Mouse (Mus musculus) hindbrain, embryonic 13.5 days (tissue): ENCODE measurements at regions not wholly inside any gene's neighbourhood (a gene's known extent, or its start where the extent isn't known, plus 50 kb on each side); places are given as distances from the start of the nearest gene placed in this dataset.

Experiments used
- ATAC-seq: fragments of 200-750 bp; cut with Nextera tagmentation; 2 replicates; pipeline ENCODE4 v1.8.0; 2017; ENCODE audit warnings: moderate TSS enrichment; ENCODE audit not compliant: low FRiP score
- H3K27ac ChIP-seq: fragments of 300-500 bp; sonication (generic); 2 replicates; pipeline ENCODE4 v1.5.1; 2015; ENCODE audit warnings: inconsistent platforms, mild to moderate bottlenecking, moderate library complexity
- H3K27me3 ChIP-seq: fragments of 300-500 bp; sonication (generic); 2 replicates; pipeline ENCODE4 v1.6.1; 2015; ENCODE audit warnings: mild to moderate bottlenecking, inconsistent platforms
- H3K36me3 ChIP-seq: fragments of 300-500 bp; sonication (generic); 2 replicates; pipeline ENCODE4 v1.6.1; 2015; ENCODE audit warnings: mild to moderate bottlenecking, inconsistent platforms
- H3K4me1 ChIP-seq: fragments of 300-500 bp; sonication (generic); replicated peaks from 2 replicates; pipeline ENCODE4 v1.6.1; 2015; ENCODE audit warnings: inconsistent platforms
- H3K4me2 ChIP-seq: fragments of 300-500 bp; sonication (generic); 2 replicates; pipeline ENCODE4 v1.6.1; 2015; ENCODE audit warnings: inconsistent platforms, mild to moderate bottlenecking, moderate library complexity
- H3K4me3 ChIP-seq: fragments of 300-500 bp; sonication (generic); 2 replicates; pipeline ENCODE4 v1.5.1; 2015; ENCODE audit warnings: mild to moderate bottlenecking, inconsistent platforms
- H3K9ac ChIP-seq: fragments of 300-500 bp; sonication (generic); 2 replicates; pipeline ENCODE4 v1.6.1; 2015; ENCODE audit warnings: mild to moderate bottlenecking, inconsistent platforms
- H3K9me3 ChIP-seq: fragments of 300-500 bp; sonication (generic); 2 replicates; pipeline ENCODE4 v1.6.1; 2016; ENCODE audit warnings: inconsistent platforms
- WGBS: fragments of 180-500 bp; shearing (Covaris S2); methylation state at CpG from one replicate; pipeline ENCODE4 v1.1.7; 2015; 5-methylcytosine and 5-hydroxymethylcytosine counted together

GRCm38 (mm10) chr2:33979276-33979675 lies 91.5 kb upstream of the Mvb12b start:
- Histone ChIP-seq H3K36me3 (no peaks in the 10 kb centered on the region), H3K9ac (no peak overlapping the region)
- no peak for ATAC-seq

GRCm38 (mm10) chr2:33978550-33978949 lies 90.8 kb upstream of the Mvb12b start:
- no peak overlapping the region for H3K9ac ChIP-seq
- no peak for ATAC-seq
- no peak overlapping the region for H3K4me3 ChIP-seq
- H3K4me1 ChIP-seq: peaks cover 45% of the 10 kb centered on the region
- H3K4me2 ChIP-seq: no peak overlapping the region
- H3K36me3 ChIP-seq: no peaks in the 10 kb centered on the region
- 91% methylated on average over 4 of the region's 4 CpGs for WGBS
- 0 out of 2 replicates have a peak, but pooled peaks cover 4% of the 10 kb centered on the region for H3K27me3 ChIP-seq
- no peaks in the 10 kb centered on the region for H3K9me3 ChIP-seq
- H3K27ac ChIP-seq: no peak overlapping the region

More at GRCm38 (mm10) chr2:33979276-33979675, 91.5 kb upstream of the Mvb12b start:
- Histone ChIP-seq H3K4me2 (no peak overlapping the region), H3K27me3 (0 out of 2 replicates have a peak, but pooled peaks cover 4% of the 10 kb centered on the region), H3K4me3 (no peak overlapping the region), H3K27ac (no peak overlapping the region), H3K4me1 (peaks cover 43% of the 10 kb centered on the region), H3K9me3 (no peaks in the 10 kb centered on the region)

- Histone ChIP-seq H3K4me1 (peaks cover 42% of the 10 kb centered on the region), H3K9ac (no peak overlapping the region), H3K4me3 (no peak overlapping the region), H3K27ac (no peak overlapping the region; the same call in 1 of the 2 replicates), H3K36me3 (no peaks in the 10 kb centered on the region), H3K27me3 (0 out of 2 replicates have a peak, but pooled peaks cover 4% of the 10 kb centered on the region), H3K9me3 (no peaks in the 10 kb centered on the region), H3K4me2 (no peak overlapping the region)
- 73% methylated on average over 20 of the region's 20 CpGs for WGBS
- no peak for ATAC-seq
Measured at GRCm38 (mm10) chr2:33977576-33978352, 90.0 kb upstream of the Mvb12b start.

GRCm38 (mm10) chr2:33977151-33977550 lies 89.4 kb upstream of the Mvb12b start:
- Histone ChIP-seq H3K4me1 (peaks cover 36% of the 10 kb centered on the region), H3K27me3 (0 out of 2 replicates have a peak, but pooled peaks cover 4% of the 10 kb centered on the region), H3K4me2 (no peak overlapping the region), H3K9me3 (no peaks in the 10 kb centered on the region), H3K36me3 (no peaks in the 10 kb centered on the region), H3K9ac (no peak overlapping the region), H3K27ac (no peak overlapping the region), H3K4me3 (no peak overlapping the region)
- 93% methylated on average over 5 of the region's 5 CpGs for WGBS
- ATAC-seq: no peak

- Histone ChIP-seq H3K4me1 (peaks cover 27% of the 10 kb centered on the region), H3K4me2 (no peak overlapping the region), H3K9ac (no peak overlapping the region), H3K4me3 (no peak overlapping the region), H3K9me3 (no peaks in the 10 kb centered on the region), H3K27me3 (0 out of 2 replicates have a peak, but pooled peaks cover 4% of the 10 kb centered on the region), H3K36me3 (no peaks in the 10 kb centered on the region), H3K27ac (no peak overlapping the region)
- WGBS: 89% methylated on average over 9 of the region's 9 CpGs
- ATAC-seq: no peak
Measured at GRCm38 (mm10) chr2:33976183-33976582, 88.4 kb upstream of the Mvb12b start.

- 74% methylated on average over 14 of the region's 14 CpGs for WGBS
- Histone ChIP-seq H3K36me3 (no peaks in the 10 kb centered on the region), H3K4me2 (no peak overlapping the region), H3K9ac (no peak overlapping the region), H3K4me1 (peaks cover 25% of the 10 kb centered on the region), H3K9me3 (0 out of 2 replicates have a peak, but pooled peaks cover 4% of the 10 kb centered on the region), H3K27me3 (0 out of 2 replicates have a peak, but pooled peaks cover 4% of the 10 kb centered on the region), H3K4me3 (no peak overlapping the region), H3K27ac (peak overlapping the region; percentile 87)
- ATAC-seq: no peak
Measured at GRCm38 (mm10) chr2:33975423-33976127, 87.8 kb upstream of the Mvb12b start.

- 38% methylated on average over 15 of the region's 15 CpGs for WGBS
- Histone ChIP-seq H3K4me2 (no peak overlapping the region), H3K9me3 (0 out of 2 replicates have a peak, but pooled peaks cover 5% of the 10 kb centered on the region), H3K27me3 (0 out of 2 replicates have a peak, but pooled peaks cover 4% of the 10 kb centered on the region), H3K36me3 (no peaks in the 10 kb centered on the region), H3K9ac (peak overlapping the region; percentile 55; the same call in 1 of the 2 replicates), H3K4me3 (no peak overlapping the region), H3K4me1 (peaks cover 25% of the 10 kb centered on the region), H3K27ac (peak overlapping the region; percentile 87)
- peak; percentile 29; the same call in 1 of the 2 replicates for ATAC-seq
Measured at GRCm38 (mm10) chr2:33974737-33975422, 87.1 kb upstream of the Mvb12b start.

- Histone ChIP-seq H3K27me3 (0 out of 2 replicates have a peak, but pooled peaks cover 4% of the 10 kb centered on the region), H3K4me2 (no peak overlapping the region), H3K27ac (peak overlapping the region; percentile 87), H3K36me3 (no peaks in the 10 kb centered on the region), H3K4me3 (no peak overlapping the region), H3K9ac (peak overlapping the region; percentile 55), H3K4me1 (peaks cover 25% of the 10 kb centered on the region), H3K9me3 (0 out of 2 replicates have a peak, but pooled peaks cover 5% of the 10 kb centered on the region)
- 0 out of 2 replicates have a peak, but pooled peaks have one; percentile 5 for ATAC-seq
- WGBS: 86% methylated on average over 3 of the region's 3 CpGs
Measured at GRCm38 (mm10) chr2:33974031-33974430, 86.3 kb upstream of the Mvb12b start.

GRCm38 (mm10) chr2:33973213-33973834 lies 85.6 kb upstream of the Mvb12b start:
- Histone ChIP-seq H3K36me3 (no peaks in the 10 kb centered on the region), H3K9me3 (0 out of 2 replicates have a peak, but pooled peaks cover 5% of the 10 kb centered on the region), H3K27ac (peak overlapping the region; percentile 87), H3K4me2 (no peak overlapping the region), H3K4me3 (no peak overlapping the region), H3K27me3 (0 out of 2 replicates have a peak, but pooled peaks cover 6% of the 10 kb centered on the region), H3K4me1 (peaks cover 25% of the 10 kb centered on the region), H3K9ac (0 out of 2 replicates have a peak overlapping the region, but pooled peaks have one; percentile 55)
- ATAC-seq: peak; percentile 79
- 75% methylated on average over 4 of the region's 4 CpGs for WGBS

GRCm38 (mm10) chr2:33966984-33967421 lies 79.3 kb upstream of the Mvb12b start:
- ATAC-seq: peak; percentile 68
- Histone ChIP-seq H3K36me3 (no peaks in the 10 kb centered on the region), H3K27me3 (0 out of 2 replicates have a peak, but pooled peaks cover 8% of the 10 kb centered on the region), H3K4me2 (peak overlapping the region; percentile 44), H3K9ac (peak overlapping the region; percentile 53; the same call in 1 of the 2 replicates), H3K27ac (peak overlapping the region; percentile 84), H3K4me3 (peak overlapping the region; percentile 13; the same call in 1 of the 2 replicates), H3K4me1 (peaks cover 30% of the 10 kb centered on the region), H3K9me3 (0 out of 2 replicates have a peak, but pooled peaks cover 5% of the 10 kb centered on the region)
- 33% methylated on average over 7 of the region's 7 CpGs for WGBS

GRCm38 (mm10) chr2:33966389-33966983 lies 78.7 kb upstream of the Mvb12b start:
- Histone ChIP-seq H3K4me2 (peak overlapping the region; percentile 44), H3K27me3 (0 out of 2 replicates have a peak, but pooled peaks cover 8% of the 10 kb centered on the region), H3K4me1 (peaks cover 30% of the 10 kb centered on the region), H3K4me3 (peak overlapping the region; percentile 13; the same call in 1 of the 2 replicates), H3K27ac (peak overlapping the region; percentile 84), H3K9ac (peak overlapping the region; percentile 53), H3K36me3 (no peaks in the 10 kb centered on the region), H3K9me3 (0 out of 2 replicates have a peak, but pooled peaks cover 5% of the 10 kb centered on the region)
- WGBS: 12% methylated on average over 35 of the region's 35 CpGs
- ATAC-seq: peak; percentile 46; the same call in 1 of the 2 replicates
